Mouse (Mus musculus): Measurements from ENCODE around the gene Rnf157.

The Rnf157 gene

DNA sequence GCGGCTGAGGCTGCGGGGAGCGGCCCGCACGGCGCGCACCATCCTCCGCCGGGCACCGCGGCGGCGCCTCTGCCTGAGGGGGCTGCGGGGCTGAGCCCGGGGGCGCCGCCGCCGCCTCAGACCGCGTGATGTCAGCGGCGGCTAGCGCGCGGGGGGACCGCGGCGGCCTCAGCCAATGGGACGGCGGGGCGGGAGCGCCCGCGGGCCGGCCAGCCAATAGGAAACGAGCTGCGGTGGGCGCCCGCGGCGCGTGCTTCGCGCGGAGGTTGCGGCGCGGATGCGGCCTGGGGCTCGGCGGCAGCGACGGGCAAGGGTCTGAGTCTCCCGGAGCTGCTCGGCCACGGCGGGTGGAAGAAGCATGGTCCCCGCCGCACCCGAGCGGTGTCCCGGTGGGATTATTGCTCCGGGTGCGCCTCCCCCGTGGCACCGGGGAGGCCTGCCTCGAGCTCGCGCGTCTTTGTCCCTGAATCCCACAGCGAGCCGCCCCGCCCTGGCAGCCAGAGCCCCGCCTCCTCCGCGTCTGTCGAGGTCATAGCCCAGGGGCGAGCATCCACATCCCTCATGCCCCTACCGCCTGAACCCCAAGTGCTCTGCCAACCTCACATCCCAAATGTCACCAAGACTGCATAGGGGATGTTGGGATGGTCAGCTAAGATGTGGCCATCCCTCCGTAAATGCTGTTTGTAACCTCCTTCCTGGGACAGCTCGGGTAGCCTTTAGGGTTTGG, at the start of gene Rnf157:
Rnf157 (minus strand) TSS at position 129 of the 727 bp plus-strand sequence.
- peak; percentile 99 for DNase-seq

DNA sequence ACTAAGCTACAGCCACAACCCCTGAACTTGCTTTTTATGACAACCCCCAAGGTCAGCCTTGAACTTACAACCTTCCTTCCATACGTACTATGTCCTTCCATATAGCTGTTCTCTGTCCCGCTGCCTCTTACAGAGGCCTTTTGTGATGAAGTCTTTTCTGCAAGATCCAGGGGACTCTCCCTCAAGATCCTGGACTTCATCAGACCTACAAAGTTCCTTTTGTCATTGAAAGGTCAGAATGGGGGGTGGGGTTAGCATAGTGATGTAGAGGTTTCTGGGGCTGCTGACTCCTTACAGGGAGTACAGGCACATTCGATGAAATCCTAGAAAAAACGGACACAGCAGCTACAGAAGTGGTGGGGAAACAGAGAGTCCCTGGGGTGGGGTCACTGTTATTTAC, 47.0 kb upstream of the Rnf157 start:
- no peak for DNase-seq

GRCm38 (mm10) chr11:116456234-116456633, 43.4 kb upstream of the Rnf157 start:
- DNase-seq = no peak

DNA sequence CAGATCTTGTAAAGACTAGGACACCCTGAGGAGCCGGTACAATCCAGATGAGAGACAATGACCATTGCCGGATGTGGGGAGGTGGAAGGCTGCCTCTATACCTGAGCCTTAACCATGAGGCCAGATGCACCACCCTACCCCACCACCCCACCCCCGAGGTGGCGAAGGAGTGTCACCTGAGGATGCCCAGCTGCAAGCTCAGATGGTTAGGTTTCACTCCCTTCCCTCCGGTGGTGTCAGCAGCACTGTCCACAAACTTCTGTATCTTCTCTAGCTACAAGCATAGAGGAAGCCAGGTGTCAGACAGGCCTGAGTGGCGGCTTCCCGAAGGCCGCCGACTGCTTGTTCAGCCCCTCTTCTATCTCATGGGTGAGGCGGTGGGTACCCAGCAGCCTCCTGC, 41.1 kb upstream of the Rnf157 start:
- no peak for DNase-seq

DNA sequence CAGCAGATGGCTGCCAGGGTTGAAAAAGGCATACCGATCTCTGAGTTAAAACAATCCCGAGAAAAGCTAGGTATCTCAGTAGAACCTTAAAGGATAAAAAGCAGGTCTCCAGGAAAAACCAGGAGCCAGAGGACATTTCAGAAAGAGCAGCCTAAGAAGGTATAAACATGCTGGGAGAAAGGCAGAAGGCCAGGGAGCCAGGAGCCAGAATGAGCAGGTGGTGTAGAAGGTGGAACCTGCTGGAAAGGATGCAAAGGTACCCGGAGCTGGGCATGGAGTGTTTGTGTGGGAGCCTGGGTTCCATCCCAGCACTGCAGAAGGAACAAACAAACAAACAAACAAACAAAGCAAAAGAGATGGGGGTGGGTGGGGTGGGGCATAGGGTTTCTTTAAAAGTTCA, 36.5 kb upstream of the Rnf157 start:
- DNase-seq = no peak

DNA sequence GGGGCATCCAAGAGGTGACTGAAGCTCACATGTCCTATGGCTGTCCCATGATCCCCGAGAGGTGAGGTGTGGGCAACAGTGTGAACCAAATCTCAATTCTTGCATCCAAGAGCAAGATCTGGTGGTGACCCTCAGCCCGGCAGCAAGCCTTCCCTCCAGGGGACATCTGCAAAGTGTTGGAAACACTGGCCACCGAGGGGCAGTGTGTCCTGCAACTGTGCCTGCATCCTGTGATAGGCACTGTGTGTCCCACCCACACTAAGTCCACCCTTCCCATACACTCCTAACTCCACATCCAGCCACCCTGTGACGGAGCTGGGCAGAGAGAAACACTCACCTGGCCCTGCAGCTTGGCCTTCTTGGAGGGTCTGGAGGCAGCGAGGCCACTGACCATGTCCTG, 35.0 kb upstream of the Rnf157 start:
- no peak for DNase-seq

DNA sequence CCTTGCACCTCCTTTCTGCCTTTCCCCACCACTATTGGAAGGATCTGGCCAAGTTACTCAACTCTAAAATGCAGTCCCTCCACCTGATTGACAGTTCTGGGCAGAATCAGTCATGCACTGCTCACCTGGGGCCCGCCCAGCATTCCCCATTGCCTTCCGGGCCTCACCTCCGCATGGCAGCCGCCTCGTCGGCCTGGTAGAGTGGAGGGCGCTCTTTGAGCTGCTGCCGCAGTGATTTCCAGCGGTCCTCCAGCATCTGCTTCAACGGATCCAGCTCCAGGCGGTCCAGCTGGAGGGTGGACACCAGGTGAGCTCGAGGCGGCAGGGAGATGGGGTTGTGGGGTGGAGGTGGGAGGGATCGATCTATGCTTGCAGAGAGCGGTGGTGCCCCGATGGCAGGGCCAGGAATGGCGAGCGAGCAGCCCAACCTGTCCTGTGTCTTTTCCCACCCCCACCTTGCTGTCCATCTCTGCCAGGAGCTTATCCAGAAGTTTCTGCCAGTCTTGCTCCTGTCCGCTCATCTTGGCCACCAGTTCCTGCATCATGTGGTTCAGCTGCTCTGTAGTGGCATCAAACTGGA, 33.6 kb upstream of the Rnf157 start:
- DNase-seq = peak; percentile 91

DNA sequence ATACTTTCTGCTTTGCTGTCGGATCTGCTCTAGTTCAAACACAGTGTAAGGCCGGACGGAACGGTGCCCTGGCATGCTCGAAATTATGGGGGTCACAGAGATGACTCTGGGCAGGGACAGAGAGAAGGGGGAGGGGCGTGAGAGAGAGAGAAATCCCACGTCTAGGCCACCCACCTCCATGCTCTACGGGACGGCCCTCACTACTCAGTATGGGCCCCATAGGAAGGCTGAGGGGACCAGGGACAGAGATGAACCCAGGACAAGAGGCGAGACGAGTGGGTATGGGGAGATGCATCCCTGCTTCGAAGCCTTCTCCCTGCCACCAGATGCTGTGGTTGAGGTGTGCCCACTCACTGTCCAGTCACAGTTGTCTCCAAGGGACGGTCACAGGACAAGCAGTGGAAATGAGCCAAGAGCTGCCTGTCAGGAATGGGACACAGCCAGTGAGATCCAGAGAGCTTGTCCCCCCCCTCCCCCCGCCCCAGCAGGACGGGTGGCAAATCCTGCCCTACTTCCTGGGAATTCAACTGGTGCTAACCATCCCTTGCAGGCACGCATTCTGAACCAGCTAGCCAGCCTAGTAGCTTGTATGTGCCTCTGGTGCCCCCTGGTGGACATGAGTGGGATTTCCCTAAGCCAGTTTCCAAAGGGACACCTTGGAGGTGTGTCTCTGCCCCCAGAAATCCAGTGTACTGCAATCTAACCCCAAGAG, 32.9 kb upstream of the Rnf157 start:
- peak; percentile 98 for DNase-seq

DNA sequence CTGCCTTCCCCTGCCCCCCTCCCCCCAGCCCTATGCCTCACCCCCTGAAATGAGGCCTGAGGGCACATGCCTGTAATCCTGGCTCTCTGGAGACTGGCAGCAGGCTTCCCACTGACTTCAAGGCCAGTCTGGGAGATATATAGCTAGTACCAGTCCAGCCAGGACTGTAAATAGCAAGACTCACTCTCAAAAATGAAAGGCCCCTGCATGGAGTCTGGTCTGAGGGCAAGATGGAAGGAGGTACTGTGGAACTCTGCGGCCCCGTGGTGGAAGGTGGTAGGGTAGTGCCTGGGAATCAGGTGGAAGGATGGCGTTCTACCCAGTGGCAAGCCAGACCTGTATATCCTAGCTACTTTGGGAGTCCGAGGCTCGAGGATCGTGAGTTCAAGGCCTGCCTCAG, 31.1 kb upstream of the Rnf157 start:
- no peak for DNase-seq

GRCm38 (mm10) chr11:116443311-116443710, 30.5 kb upstream of the Rnf157 start:
- no peak for DNase-seq

- no peak for DNase-seq
Measured at GRCm38 (mm10) chr11:116442867-116443177, 30.0 kb upstream of the Rnf157 start.

DNA sequence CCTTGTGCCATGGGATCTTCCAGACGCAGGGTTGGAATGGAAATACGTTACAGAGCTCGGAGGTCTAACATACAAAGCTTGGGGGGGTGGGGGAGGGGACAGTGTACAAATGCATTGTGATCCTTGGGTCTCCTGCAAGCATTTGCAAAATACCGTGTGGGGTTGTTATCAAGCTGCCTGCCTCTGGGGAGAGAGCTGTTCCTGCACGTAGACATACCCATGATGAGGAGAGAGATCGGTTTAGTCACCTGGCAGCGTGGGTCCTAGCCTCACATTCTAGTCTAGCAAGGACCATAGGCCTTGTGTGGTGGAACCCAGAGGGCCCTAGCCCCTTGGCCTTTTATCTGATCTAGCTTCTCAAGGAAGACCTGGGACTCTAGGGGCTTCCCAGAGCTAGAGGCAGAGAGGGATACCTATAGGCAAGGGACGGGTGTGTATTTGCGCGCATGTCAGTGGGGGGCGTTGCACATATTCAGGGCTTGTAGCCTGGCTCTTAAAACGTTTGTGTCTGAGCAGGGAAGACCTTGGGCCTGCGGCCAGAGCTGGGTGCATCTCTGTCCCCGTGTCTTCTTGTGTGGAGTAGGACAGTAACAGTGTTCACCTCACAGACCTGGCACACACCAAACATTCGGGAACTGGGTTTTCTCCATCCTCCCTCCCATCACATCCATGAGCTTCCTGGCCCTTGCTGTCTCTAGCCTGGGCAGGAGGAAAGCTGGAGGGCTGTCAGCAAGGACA, 29.5 kb upstream of the Rnf157 start:
- no peak for DNase-seq

DNA sequence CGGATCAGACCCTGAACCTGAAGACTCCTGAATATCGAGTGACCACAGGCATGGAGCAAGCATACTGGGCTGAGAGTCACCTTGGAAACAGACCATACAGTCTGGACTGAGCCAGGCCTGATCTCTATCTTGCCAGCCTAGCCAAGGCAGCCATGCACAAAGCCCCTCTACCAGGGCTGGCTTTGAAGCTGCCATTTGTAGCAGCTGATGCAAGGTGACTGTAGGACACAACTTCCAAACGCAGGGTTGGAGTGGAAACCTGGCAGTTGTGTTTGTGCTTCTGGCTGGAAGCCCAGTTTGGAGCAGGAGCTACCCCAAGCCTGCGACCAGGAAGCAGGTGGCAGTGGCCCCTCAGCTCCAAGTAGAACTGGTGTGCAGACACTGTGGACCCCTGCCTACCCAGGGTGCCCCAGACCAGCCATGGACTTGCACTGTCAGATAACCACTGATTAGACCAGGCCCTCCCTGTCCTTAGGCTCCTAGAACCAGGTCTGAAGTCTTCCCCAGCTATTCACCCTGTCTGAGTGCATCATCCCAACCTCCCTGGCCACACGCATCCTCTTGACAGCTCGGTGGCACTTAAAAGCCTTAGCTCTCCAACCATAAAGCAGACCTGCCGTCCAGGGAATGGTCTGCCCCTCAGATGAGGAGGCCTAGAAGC, 27.7 kb upstream of the Rnf157 start:
- DNase-seq = peak; percentile 94

DNA sequence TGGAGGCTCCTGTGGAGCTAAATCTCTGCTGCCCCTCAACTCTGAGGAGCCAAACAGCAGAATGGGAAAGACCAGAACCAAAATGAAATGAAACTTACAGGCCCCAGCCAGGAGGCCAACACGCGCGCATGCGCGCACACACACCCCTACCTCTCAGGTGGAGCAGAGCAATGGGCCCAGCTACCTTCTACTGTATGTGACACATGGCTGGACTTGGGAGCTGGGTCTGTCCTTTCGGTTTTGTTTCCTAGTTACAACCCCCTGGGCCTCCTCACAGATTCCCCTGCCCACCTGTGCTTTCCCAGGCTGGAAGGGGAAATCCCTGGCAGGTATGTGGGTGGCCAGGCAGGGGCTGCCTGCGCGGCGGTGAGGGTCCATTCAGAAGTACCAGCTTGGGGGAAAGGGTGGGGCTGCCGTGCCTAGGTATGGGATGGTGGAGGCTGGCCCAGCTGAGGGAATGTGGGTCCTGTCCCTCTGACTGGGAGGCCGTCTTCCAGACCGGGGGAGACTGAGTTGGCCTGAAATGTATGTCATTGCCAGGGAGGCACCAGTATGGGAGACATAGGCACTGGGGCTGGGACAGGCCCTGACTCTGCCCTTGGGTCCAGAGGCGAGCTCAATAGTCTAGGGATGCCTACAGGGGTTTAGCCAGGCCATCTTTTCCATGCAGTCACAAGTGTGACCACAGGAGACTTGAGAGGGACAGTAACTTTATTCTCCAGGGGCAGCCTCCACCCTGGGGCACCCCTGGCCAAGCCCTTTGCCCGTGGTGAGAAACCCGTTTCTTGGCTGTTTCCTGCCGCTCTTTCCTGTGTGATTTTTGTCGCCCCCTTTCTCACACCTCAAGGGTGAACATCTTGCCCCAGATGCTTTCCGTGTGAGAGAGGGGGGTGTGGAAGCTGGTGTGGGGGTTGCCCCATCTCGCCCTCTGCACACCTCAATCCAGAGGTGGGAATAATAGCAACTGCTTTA, 26.7 kb upstream of the Rnf157 start:
- peak; percentile 91 for DNase-seq

DNA sequence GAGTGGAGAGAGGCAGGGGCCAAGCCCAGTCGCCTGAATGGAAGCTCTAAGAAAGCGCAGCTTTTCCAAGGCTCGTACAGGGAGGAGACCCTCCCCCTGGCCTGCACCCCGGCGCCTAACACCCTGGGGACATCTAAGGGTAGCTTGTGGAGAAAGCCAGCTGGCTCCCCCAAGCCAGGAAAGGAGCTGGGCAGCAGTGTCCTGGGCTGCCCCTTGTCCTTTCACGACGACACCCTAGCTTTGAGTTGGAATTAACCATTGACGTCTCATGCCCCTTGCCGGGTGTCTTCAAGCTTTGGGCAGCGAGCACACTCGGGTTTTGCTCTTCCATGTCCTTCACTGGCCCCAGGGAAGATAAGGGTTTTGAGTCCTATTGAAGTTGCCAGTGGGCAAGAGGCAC, 24.7 kb upstream of the Rnf157 start:
- DNase-seq = no peak

DNA sequence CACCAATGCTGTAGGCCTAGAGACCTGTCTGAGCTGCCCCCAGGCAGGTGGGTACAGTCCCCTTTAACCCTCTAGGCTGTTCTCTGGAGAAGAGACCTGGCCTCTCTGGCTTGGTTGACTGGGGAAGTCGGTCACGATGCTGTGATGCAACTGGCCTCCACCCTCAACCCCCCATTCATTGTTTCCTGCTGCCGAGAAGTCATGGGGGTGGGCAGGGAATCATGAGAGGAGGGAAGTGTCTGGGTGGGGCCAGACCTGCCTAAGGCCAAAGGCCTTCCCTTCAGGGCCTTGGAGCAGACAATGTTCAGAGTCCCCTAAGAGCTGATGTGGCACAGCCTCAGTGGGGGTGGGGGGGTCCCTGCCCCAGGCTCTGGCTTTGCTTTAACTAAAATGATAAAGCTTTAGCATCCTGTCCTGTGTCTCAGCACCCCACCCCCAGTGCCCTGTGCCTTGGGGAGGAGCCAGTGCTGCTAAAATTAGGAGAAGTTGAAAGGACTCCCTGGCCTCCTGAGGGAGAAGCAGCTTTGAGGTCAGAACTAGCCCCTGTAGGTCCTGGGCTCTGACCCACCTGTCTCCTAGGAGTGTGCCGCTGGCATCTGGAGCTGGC, 24.0 kb upstream of the Rnf157 start:
- DNase-seq = peak; percentile 98

DNA sequence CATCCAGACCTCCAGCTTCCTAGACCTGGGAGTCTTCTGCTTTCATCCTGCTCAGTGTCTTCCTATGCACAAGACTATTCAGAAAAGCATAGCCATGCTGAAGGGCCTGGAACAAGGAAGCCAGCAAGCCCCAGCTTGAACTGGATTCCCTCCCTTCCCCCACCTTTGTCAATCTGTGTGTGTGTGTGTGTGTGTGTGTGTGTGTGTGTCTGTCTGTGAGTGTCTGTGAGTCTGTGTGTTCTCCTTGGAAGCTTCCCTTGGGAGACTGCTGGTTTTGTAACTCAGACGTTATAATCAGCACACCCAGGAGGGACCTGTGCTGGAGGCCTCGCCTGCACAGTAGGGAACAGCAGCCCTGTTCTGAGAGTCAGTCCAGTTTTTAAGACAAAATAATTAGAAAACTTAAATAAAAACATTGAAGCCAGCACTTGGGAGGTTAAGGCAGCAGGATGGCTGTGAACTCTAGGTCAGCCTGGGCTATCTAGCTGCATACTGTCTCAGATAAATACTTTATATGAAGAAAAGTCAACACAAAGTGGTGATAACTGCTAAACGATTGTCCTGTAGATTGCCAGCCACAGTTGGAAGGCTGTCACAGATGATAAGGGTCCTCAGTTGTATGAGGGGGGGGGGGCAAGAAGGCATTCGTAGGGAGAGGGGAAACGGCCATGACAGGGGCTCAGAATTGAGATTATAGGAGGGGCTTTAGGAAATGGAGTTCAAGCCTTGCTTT, 23.3 kb upstream of the Rnf157 start:
- DNase-seq = no peak

DNA sequence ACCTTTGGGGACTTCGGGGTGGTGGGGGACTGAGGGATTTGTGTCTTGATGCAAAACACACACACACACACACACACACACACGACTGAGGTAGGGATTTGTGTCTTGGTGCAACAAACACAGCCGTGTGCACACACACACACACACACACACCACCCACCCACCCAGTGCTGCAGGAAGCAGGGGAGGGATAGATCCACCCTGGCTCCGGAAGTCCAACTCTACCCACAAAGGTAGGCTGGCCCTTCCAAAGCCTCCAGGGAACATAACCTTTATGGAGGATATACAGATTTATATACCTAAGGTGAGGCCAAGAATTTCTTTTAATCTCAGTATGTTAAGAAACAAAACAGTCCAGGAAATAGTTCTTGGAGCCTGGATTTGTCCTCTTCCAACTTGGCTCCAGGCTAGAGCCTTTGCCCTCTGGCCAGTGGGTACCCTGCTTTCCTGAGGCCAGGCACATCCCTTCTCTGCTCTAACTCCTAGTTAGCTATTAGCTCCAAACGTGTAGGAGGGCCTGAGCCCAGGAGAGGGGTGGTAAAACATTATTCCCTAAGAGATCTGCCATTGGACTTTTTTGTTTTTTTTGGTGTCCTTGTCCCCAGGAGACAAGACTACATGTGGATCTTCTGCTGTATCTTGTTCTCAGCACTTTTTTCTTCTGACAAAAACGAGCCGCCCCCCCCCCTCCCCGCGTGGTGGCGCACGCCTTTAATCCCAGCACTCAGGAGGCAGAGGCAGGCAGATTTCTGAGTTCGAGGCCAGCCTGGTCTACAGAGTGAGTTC, 22.3 kb upstream of the Rnf157 start:
- DNase-seq = no peak

- DNase-seq = peak; percentile 98
Measured at GRCm38 (mm10) chr11:116434287-116434966, 21.6 kb upstream of the Rnf157 start.

All from heart, adult 11 months (tissue).